Mouse (Mus musculus) ES-E14 (cell line): ENCODE data around the gene Wdr92.

ENCODE experiments used
- CHD2 ChIP-seq: IDR thresholded peaks from 2 replicates; pipeline ENCODE4 v1.6.1; 2014; ENCODE audit warnings: mild to moderate bottlenecking, low read depth, low read length, inconsistent platforms
- MAFK ChIP-seq: IDR thresholded peaks from 2 replicates; pipeline ENCODE4 v1.6.1; 2014; ENCODE audit warnings: mild to moderate bottlenecking, low read depth, low read length, inconsistent platforms; ENCODE audit not compliant: insufficient read depth

- TF ChIP-seq MAFK (no peak), CHD2 (no peak)
Observed at GRCm38 (mm10) chr11:17200936-17201335, 19.0 kb downstream of the Wdr92 start.
